Mouse (Mus musculus) thymus, adult 2 months (tissue): ENCODE measurements at regions not wholly inside any gene's neighbourhood (a gene's known extent, or its start where the extent isn't known, plus 50 kb on each side); places are given as distances from the start of the nearest gene placed in this dataset.

Source experiments
- CTCF ChIP-seq: fragments of 200-500 bp; IDR thresholded peaks from 2 replicates; pipeline ENCODE4 v1.5.1; 2012; ENCODE audit warnings: mild to moderate bottlenecking, control low read depth, low read length, moderate library complexity, borderline replicate concordance; ENCODE audit not compliant: control insufficient read depth, poor library complexity, insufficient read depth; ENCODE audit errors: extremely low read depth
- POLR2A ChIP-seq: fragments of 200-500 bp; IDR thresholded peaks from 2 replicates; pipeline ENCODE4 v1.6.1; 2012; ENCODE audit warnings: mild to moderate bottlenecking, low read length, control low read depth, moderate library complexity; ENCODE audit not compliant: control insufficient read depth, poor library complexity, insufficient read depth; ENCODE audit errors: extremely low read depth

GRCm38 (mm10) chr10:43764581-43764980, 137.0 kb downstream of the Qrsl1 start:
- TF ChIP-seq POLR2A (no peak), CTCF (no peak)
